Mouse (Mus musculus) spleen, adult 2 months (tissue): ENCODE measurements at regions not wholly inside any gene's neighbourhood (a gene's known extent, or its start where the extent isn't known, plus 50 kb on each side); places are given as distances from the start of the nearest gene placed in this dataset.

Experiments
- CTCF ChIP-seq: fragments of 200-500 bp; IDR thresholded peaks from 2 replicates; pipeline ENCODE4 v1.5.1; 2011; ENCODE audit warnings: mild to moderate bottlenecking, inconsistent platforms; ENCODE audit not compliant: insufficient read depth, insufficient read length, insufficient replicate concordance; ENCODE audit errors: extremely low read depth
- POLR2A ChIP-seq: fragments of 200-500 bp; IDR thresholded peaks from 2 replicates; pipeline ENCODE4 v1.6.1; 2011; ENCODE audit warnings: low read depth, low read length, inconsistent platforms

- TF ChIP-seq POLR2A (no peak), CTCF (no peak)
Observed at GRCm38 (mm10) chr2:144143620-144144384, 110.9 kb downstream of the Banf2 start.
